Mouse (Mus musculus) hindbrain, postnatal 0 days (tissue): ENCODE data around the gene Gm43517. TPM values are rescaled to one million over a fixed set of nuclear protein-coding genes. Genes with fewer than 3 reads are reported as not detected.

Experiments
- ATAC-seq: fragments of 200-750 bp; cut with Nextera tagmentation; 2 replicates; pipeline ENCODE4 v1.8.0; 2017; ENCODE audit warnings: mild to moderate bottlenecking, moderate TSS enrichment, moderate library complexity
- DNase-seq: peaks from one replicate; pipeline ENCODE4 v3.0.0-alpha.2; 2015; ENCODE audit warnings: low spot score
- H3K27ac ChIP-seq: fragments of 300-500 bp; sonication (generic); 2 replicates; pipeline ENCODE4 v1.5.1; 2014; ENCODE audit warnings: mild to moderate bottlenecking
- H3K27me3 ChIP-seq: fragments of 300-500 bp; sonication (generic); 2 replicates; pipeline ENCODE4 v1.6.1; 2014; ENCODE audit warnings: low read length, mixed read lengths; ENCODE audit not compliant: insufficient read depth
- H3K36me3 ChIP-seq: fragments of 300-500 bp; sonication (generic); 2 replicates; pipeline ENCODE4 v1.6.1; 2014; ENCODE audit warnings: low read length, mixed read lengths; ENCODE audit not compliant: insufficient read depth
- H3K4me1 ChIP-seq: fragments of 300-500 bp; sonication (generic); 2 replicates; pipeline ENCODE4 v1.6.1; 2014; ENCODE audit warnings: antibody characterized with exemption, low read length, mixed read lengths; ENCODE audit not compliant: insufficient read depth
- H3K4me2 ChIP-seq: fragments of 300-500 bp; sonication (generic); 2 replicates; pipeline ENCODE4 v1.6.1; 2014; ENCODE audit warnings: low read depth, mild to moderate bottlenecking, low read length, moderate library complexity, mixed read lengths
- H3K4me3 ChIP-seq: fragments of 300-500 bp; sonication (generic); 2 replicates; pipeline ENCODE4 v1.5.1; 2014; ENCODE audit warnings: low read length
- H3K9ac ChIP-seq: fragments of 300-500 bp; sonication (generic); replicated peaks from 2 replicates; pipeline ENCODE4 v1.6.1; 2014; ENCODE audit warnings: mild to moderate bottlenecking, low read length, moderate library complexity, mixed read lengths
- H3K9me3 ChIP-seq: fragments of 300-500 bp; sonication (generic); 2 replicates; pipeline ENCODE4 v1.6.1; 2016; ENCODE audit warnings: low read length, mixed read lengths
- CTCF ChIP-seq: IDR thresholded peaks from 2 replicates; pipeline ENCODE4 v1.5.1; 2016; ENCODE audit warnings: antibody characterized with exemption, control low read depth, low read depth
- WGBS: fragments of 180-500 bp; shearing (Covaris S2); extraction: QIAGEN DNeasy Blood & Tissue Kit; methylation state at CpG from one replicate; pipeline ENCODE4 v1.1.7; 2014; 5-methylcytosine and 5-hydroxymethylcytosine counted together
- polyA plus RNA-seq: library from polyadenylated mRNA; unstranded; fragments of >200 nt; fragmentation: Nextera tagmentation; extraction: Ambion mirVana; gene quantifications from 2 replicates; pipeline ENCODE4 v1.2.1, GENCODE M21; 2015
- total RNA-seq: library from RNA; depleted of rRNA; stranded (reverse); fragments of >200 nt; gene quantifications from 2 replicates; pipeline ENCODE4 v1.2.3, GENCODE M21; 2014

Gene Gm43517
- total and polyA plus RNA-seq, 2 experiments from 2014 or later: not detected

- DNase-seq (no peak), ATAC-seq (no peak)
- Histone ChIP-seq H3K9me3 (no peaks in the 10 kb centered on the region), H3K9ac (no peak overlapping the region), H3K36me3 (no peaks in the 10 kb centered on the region), H3K4me3 (no peak overlapping the region), H3K27me3 (peaks cover 67% of the 10 kb centered on the region), H3K27ac (no peak overlapping the region), H3K4me1 (no peaks in the 10 kb centered on the region), H3K4me2 (no peak overlapping the region)
- TF ChIP-seq CTCF: no peak
- 12% methylated on average over 10 of the region's 10 CpGs for WGBS
Observed at GRCm38 (mm10) chr12:49386081-49386805, 1.3 kb downstream of the Gm43517 start.

- Histone ChIP-seq H3K27ac (no peak overlapping the region), H3K4me1 (no peaks in the 10 kb centered on the region), H3K36me3 (no peaks in the 10 kb centered on the region), H3K4me2 (no peak overlapping the region), H3K27me3 (peaks cover 71% of the 10 kb centered on the region), H3K9ac (no peak overlapping the region), H3K4me3 (no peak overlapping the region), H3K9me3 (no peaks in the 10 kb centered on the region)
- 11% methylated on average over 2 of the region's 2 CpGs for WGBS
- DNase-seq: no peak
- TF ChIP-seq CTCF: no peak
- ATAC-seq: no peak
Observed at GRCm38 (mm10) chr12:49387856-49388598, 3.1 kb downstream of the Gm43517 start.

- Histone ChIP-seq H3K36me3 (no peaks in the 10 kb centered on the region), H3K27ac (no peak overlapping the region), H3K4me2 (no peak overlapping the region), H3K4me1 (no peaks in the 10 kb centered on the region), H3K27me3 (peaks cover 82% of the 10 kb centered on the region), H3K9ac (no peak overlapping the region), H3K9me3 (no peaks in the 10 kb centered on the region), H3K4me3 (no peak overlapping the region)
- no peak for TF ChIP-seq CTCF
- ATAC-seq (no peak), DNase-seq (no peak)
- 2% methylated on average over 5 of the region's 5 CpGs for WGBS
Observed at GRCm38 (mm10) chr12:49389666-49390065, 4.7 kb downstream of the Gm43517 start.

GRCm38 (mm10) chr12:49390257-49390656 is 5.3 kb downstream of the Gm43517 start:
- Histone ChIP-seq H3K4me1 (no peaks in the 10 kb centered on the region), H3K4me2 (no peak overlapping the region), H3K27me3 (peaks cover 82% of the 10 kb centered on the region), H3K4me3 (no peak overlapping the region; the same call in 1 of the 2 replicates), H3K36me3 (no peaks in the 10 kb centered on the region), H3K27ac (no peak overlapping the region), H3K9me3 (no peaks in the 10 kb centered on the region), H3K9ac (no peak overlapping the region)
- TF ChIP-seq CTCF: no peak
- ATAC-seq (no peak), DNase-seq (no peak)
- WGBS: 4% methylated on average over 13 of the region's 13 CpGs

- Histone ChIP-seq H3K27me3 (peaks cover 80% of the 10 kb centered on the region), H3K9ac (no peak overlapping the region), H3K36me3 (no peaks in the 10 kb centered on the region), H3K9me3 (no peaks in the 10 kb centered on the region), H3K27ac (no peak overlapping the region), H3K4me3 (peak overlapping the region; percentile 16), H3K4me1 (no peaks in the 10 kb centered on the region), H3K4me2 (peak overlapping the region; percentile 34)
- ATAC-seq (no peak), DNase-seq (no peak)
- 3% methylated on average over 9 of the region's 9 CpGs for WGBS
- no peak for TF ChIP-seq CTCF
Observed at GRCm38 (mm10) chr12:49390926-49391304, 5.9 kb downstream of the Gm43517 start.

- no peaks in the 10 kb centered on the region for H3K9me3 ChIP-seq
- peak; percentile 80 for TF ChIP-seq CTCF
- no peak overlapping the region for H3K27ac ChIP-seq
- peak overlapping the region; percentile 16 for H3K4me3 ChIP-seq
- peak; percentile 92 for ATAC-seq
- H3K4me2 ChIP-seq: peak overlapping the region; percentile 34
- DNase-seq: peak; percentile 86
- H3K27me3 ChIP-seq: peaks cover 77% of the 10 kb centered on the region
- H3K4me1 ChIP-seq: no peaks in the 10 kb centered on the region
- under 1% methylated on average over 42 of the region's 42 CpGs for WGBS
- no peaks in the 10 kb centered on the region for H3K36me3 ChIP-seq
- H3K9ac ChIP-seq: no peak overlapping the region
Observed at GRCm38 (mm10) chr12:49391305-49392040, 6.5 kb downstream of the Gm43517 start.
